Mouse (Mus musculus) kidney, postnatal 36 days (tissue): Measurements from ENCODE around the gene Ddx46.

Source experiments
- DNase-seq, 2 experiments: peaks; one replicate each; pipeline ENCODE4 v3.0.0; 2021 to 2022; ENCODE audit warnings: mixed read lengths in 2 of 2

Ddx46 gene

DNA sequence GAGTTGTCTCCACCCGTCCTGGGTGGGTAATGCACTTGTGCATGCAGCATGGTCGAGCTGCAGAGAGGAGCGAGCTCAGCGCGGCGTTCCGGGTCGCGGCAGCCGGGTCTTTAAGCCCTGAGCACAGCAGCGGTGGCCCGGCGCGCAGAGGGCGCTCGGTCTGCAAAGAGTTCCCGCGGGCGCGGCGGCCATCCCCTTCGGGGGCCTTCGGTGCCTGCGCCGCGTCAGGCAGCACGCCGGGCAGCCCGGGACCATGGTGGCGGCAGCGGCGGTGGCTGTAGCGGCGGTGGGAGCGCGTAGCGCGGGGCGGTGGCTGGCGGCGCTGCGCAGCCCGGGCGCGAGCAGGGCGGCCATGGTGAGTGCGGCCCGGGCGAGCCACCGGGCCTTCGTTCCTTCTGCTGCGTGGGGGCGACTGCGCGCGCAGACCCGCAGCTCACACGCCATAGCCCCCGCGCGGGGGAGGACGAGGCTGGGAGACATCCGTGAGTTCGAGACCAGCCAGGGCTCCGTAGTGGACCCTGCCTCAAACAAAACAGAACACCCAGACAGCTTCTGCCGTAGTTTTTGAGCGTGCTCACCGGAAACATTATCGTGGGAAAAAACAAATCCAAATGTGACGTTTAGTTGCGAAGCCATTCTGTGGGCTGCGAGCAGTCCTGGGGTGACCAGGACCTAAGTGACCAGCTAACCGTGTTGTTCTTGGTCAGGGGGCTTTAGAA lies 92.5 kb downstream of the Ddx46 start, which contains the start of gene Pcbd2:
Pcbd2 (plus strand) TSS at position 249 of the 719 bp plus-strand sequence.
- DNase-seq = peak; percentile 87 to 93

DNA sequence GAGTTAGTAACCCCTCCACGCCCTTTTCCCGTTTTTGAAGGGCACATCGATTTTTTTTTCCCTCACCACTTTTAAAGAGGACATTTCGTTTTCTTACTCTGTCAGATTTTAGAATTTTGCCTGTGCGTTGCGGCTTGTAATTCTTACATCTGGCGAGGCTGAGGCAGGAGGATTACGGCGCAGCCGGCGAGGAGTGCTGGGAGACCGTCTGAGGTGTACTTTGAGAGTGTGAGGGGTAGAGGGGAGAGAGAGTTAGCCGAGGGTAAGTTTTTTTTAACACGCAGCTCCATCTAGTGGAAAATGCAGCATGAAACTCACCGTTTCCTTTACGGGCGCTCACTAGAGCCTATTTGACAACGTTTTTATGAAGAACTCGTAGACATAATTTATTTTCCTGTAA lies 93.0 kb downstream of the Ddx46 start:
- peak; percentile 76 for DNase-seq

DNA sequence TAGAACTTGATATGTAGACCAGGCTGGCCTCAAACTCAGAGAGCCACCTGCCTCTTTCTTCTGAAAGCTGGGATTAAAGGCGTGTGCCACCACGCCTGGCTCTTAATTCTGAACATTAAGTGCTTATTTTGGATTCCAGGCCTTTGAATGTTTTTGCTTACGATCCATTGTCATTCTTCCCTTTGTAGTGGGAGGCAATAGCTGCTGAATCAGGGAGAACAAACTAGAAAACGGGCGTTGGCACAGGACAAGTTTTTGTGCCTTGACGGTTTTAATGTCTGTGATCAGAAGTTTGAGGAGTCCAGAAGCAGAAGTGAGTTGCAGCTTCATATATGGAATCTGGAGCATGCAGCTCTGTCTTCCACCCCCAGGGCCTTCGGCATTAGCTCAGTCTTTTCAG lies 95.9 kb downstream of the Ddx46 start:
- DNase-seq = no peak
